Mouse (Mus musculus): ENCODE results near the gene E2f7. TPM values are rescaled to one million over a fixed set of nuclear protein-coding genes. Genes with fewer than 3 reads are reported as not detected.

Gene E2f7
- total RNA-seq, 1 experiment from 2014 or later: not detected

GRCm38 (mm10) chr10:110821139-110821538, 75.9 kb downstream of the E2f7 start:
- ATAC-seq (ENCODE audit: extremely low read depth, insufficient number of reproducible peaks, low FRiP score, poor library complexity, severe bottlenecking): peak; percentile 30; the same call in 1 of the 2 replicates

DNA sequence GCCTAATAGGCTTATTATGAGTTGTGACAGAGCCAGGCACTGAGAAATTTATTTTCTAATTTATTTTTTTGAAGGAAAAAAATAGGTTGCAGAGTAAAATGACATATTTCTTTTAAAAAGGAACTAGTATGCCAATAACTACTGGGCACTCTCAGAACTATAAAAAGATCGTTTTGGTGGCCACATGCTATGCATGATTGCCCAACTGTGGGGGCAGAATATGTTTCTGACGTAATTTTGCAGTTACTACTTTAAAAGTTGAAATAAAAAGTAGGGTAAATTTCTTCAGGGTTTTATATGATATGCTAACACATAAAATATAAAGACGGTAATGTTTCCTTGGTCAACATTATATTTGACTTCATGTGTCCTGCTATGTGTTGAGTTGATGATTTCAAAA, 76.5 kb downstream of the E2f7 start:
- ATAC-seq (ENCODE audit: extremely low read depth, insufficient number of reproducible peaks, low FRiP score, poor library complexity, severe bottlenecking): peak; percentile 68; the same call in 1 of the 2 replicates

GRCm38 (mm10) chr10:110832336-110832735, 87.1 kb downstream of the E2f7 start:
- no peak for ATAC-seq (ENCODE audit: extremely low read depth, insufficient number of reproducible peaks, low FRiP score, poor library complexity, severe bottlenecking)

DNA sequence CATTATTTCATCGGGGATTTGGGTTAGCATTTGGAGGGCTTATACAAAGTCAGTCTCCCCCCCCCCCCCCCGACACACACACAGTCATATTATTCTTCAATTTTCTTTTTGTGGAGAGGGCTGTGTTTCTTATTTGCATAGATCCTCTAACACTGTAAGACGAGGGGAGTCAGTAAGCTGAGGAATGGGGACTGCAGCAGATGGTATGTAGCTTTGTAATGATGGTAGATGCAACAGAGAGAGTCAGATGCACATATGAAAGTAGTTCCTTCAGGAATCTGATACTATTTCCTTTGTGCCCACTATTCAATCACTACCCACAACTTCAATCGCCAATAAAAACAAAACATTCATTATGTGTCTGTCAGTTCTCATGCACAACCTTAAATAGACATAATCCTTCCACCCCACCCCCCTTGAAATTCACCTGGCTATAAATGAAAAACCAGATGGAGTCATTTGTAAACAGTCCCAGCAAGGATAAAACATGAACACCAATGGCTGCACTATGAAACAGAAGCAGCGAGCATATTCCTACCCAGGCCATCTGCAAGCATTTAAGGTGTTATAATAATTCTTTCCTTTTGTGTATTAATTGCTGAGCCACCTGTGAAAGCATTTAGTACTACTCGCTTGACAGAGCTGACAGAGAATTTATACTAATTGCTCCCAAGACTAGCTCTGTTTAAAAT, 90.0 kb downstream of the E2f7 start:
- ATAC-seq (ENCODE audit: extremely low read depth, insufficient number of reproducible peaks, low FRiP score, poor library complexity, severe bottlenecking): no peak

Other genes with a start within 250 kb of the E2f7 start
- gene Csrp2, start 174.3 kb downstream of the E2f7 start, total RNA-seq (2017): 24.8 and 36.5 TPM in 2 replicates